Mouse (Mus musculus) ES-Bruce4 (cell line): ENCODE data around the gene Itga1.

ENCODE experiments used
- CTCF ChIP-seq: IDR thresholded peaks from one replicate; pipeline ENCODE4 v1.8.1; 2011; ENCODE audit warnings: low read depth, low read length
- EP300 ChIP-seq: IDR thresholded peaks from 2 replicates; pipeline ENCODE4 v1.6.1; 2011; ENCODE audit warnings: low read depth, low read length; ENCODE audit not compliant: insufficient read depth

- TF ChIP-seq CTCF (no peak), EP300 (no peak)
Observed at GRCm38 (mm10) chr13:115106183-115106582, 4.4 kb upstream of the Itga1 start.
